In genomic region chr15:85710179-85710578, GRCm38 (mm10) we compare ENCODE assay signal across 8 mouse cellular contexts. TPM values are rescaled to one million over a fixed set of nuclear protein-coding genes. Genes with fewer than 3 reads are reported as not detected.
DNase-seq lines count a peak whose midpoint lies in the region; ATAC-seq lines count a peak whose summit lies in the region.

No protein-coding gene starts in this region.

- H3K4me2 ChIP-seq in kidney, embryonic 14.5 days (replicated peaks; ENCODE audit: low read depth, low read length), result no peak overlapping the region
- H3K4me2 ChIP-seq in liver, embryonic 13.5 days, result no peak overlapping the region
- H3K4me2 ChIP-seq in neural tube, embryonic 11.5 days (ENCODE audit: low read depth), result no peak overlapping the region

- H3K4me3 ChIP-seq in kidney, embryonic 14.5 days (ENCODE audit: low read length), result no peak overlapping the region
- no peak overlapping the region for H3K4me3 ChIP-seq in liver, embryonic 13.5 days (replicated peaks)
- no peak overlapping the region for H3K4me3 ChIP-seq in neural tube, embryonic 11.5 days (ENCODE audit: low read depth, low read length)

- no peaks in the 10 kb centered on the region for H3K9me3 ChIP-seq in kidney, embryonic 14.5 days (ENCODE audit: control insufficient read depth, low read length)
- no peaks in the 10 kb centered on the region for H3K9me3 ChIP-seq in liver, embryonic 13.5 days (replicated peaks)
- H3K9me3 ChIP-seq in neural tube, embryonic 11.5 days (ENCODE audit: control insufficient read depth, low read length), result no peaks in the 10 kb centered on the region

- peak; percentile 91 for DNase-seq in adrenal gland, postnatal 14 days
- peak; percentile 70 for DNase-seq in embryo, embryonic 9.5 days (ENCODE audit: extremely low spot score)
- peak; percentile 81 to 85 for DNase-seq in heart, adult 9 months (ENCODE audit: low spot score in 2 of 2)
- peak; percentile 38 for DNase-seq in liver, embryonic 13.5 days
- DNase-seq in neural tube, embryonic 11.5 days (ENCODE audit: low spot score), result peak; percentile 77
- DNase-seq in telencephalon, adult 2 months (ENCODE audit: low read depth, low spot score), result peak; percentile 42

- peak; percentile 75 for ATAC-seq in CD4-positive, CD25-positive, alpha-beta regulatory T cell, adult 4 months
- ATAC-seq in kidney, embryonic 14.5 days (ENCODE audit: low FRiP score, low TSS enrichment), result peak; percentile 51
- peak; percentile 29; the same call in 1 of the 2 replicates for ATAC-seq in liver, embryonic 13.5 days (ENCODE audit: low read depth)
- ATAC-seq in neural tube, embryonic 11.5 days (ENCODE audit: insufficient read depth, low FRiP score, low TSS enrichment), result no peak

- H3K9ac ChIP-seq in kidney, embryonic 14.5 days (ENCODE audit: low read depth, low read length), result no peak overlapping the region
- no peak overlapping the region for H3K9ac ChIP-seq in liver, embryonic 13.5 days
- H3K9ac ChIP-seq in neural tube, embryonic 11.5 days (ENCODE audit: low read length), result no peak overlapping the region

- H3K4me1 ChIP-seq in kidney, embryonic 14.5 days (ENCODE audit: control insufficient read depth, insufficient read depth, low read length), result peaks cover 7% of the 10 kb centered on the region; the same call in 1 of the 2 replicates
- peaks cover 6% of the 10 kb centered on the region; the same call in 1 of the 2 replicates for H3K4me1 ChIP-seq in liver, embryonic 13.5 days (replicated peaks)
- no peaks in the 10 kb centered on the region for H3K4me1 ChIP-seq in neural tube, embryonic 11.5 days (ENCODE audit: control insufficient read depth, insufficient read depth, low read length)

- no peaks in the 10 kb centered on the region for H3K27me3 ChIP-seq in kidney, embryonic 14.5 days (ENCODE audit: control insufficient read depth, insufficient read depth, low read length)
- no peaks in the 10 kb centered on the region for H3K27me3 ChIP-seq in liver, embryonic 13.5 days
- peaks cover 3% of the 10 kb centered on the region; the same call in 1 of the 2 replicates for H3K27me3 ChIP-seq in neural tube, embryonic 11.5 days (ENCODE audit: control insufficient read depth, insufficient read depth, low read length)

- WGBS in kidney, embryonic 14.5 days, result 5% methylated on average over 8 of the region's 8 CpGs
- 3% methylated on average over 5 of the region's 8 CpGs for WGBS in liver, embryonic 13.5 days (ENCODE audit: insufficient replicate concordance)
- 0% methylated on average over 3 of the region's 8 CpGs for WGBS in neural tube, embryonic 11.5 days

- peaks cover 11% of the 10 kb centered on the region; the same call in 1 of the 2 replicates for H3K36me3 ChIP-seq in kidney, embryonic 14.5 days (ENCODE audit: control insufficient read depth, insufficient read depth, low read length)
- H3K36me3 ChIP-seq in liver, embryonic 13.5 days, result no peaks in the 10 kb centered on the region
- no peaks in the 10 kb centered on the region for H3K36me3 ChIP-seq in neural tube, embryonic 11.5 days (ENCODE audit: control insufficient read depth, insufficient read depth, low read length)

- no peak overlapping the region; the same call in 1 of the 2 replicates for H3K27ac ChIP-seq in kidney, embryonic 14.5 days (ENCODE audit: low read depth, low read length)
- H3K27ac ChIP-seq in liver, embryonic 13.5 days, result no peak overlapping the region
- no peak overlapping the region for H3K27ac ChIP-seq in neural tube, embryonic 11.5 days (ENCODE audit: low read depth, low read length)

RNA-seq across cellular contexts. Expression of gene Ppara, which starts 24.6 kb away (rescaled TPM):
- polyA plus RNA-seq in CD4-positive, CD25-positive, alpha-beta regulatory T cell, adult 4 months (2017; shearing (Covaris generic)), result under 1 TPM in 1 of 2 experiments, not detected in 1; 0.20 TPM
- 63.3 and 84.9 TPM in 2 replicates for total RNA-seq in adrenal gland, postnatal 14 days (2021)
- 1.7 and 2.3 TPM in 2 replicates for polyA plus RNA-seq in kidney, embryonic 14.5 days (2014; fragmentation: Nextera tagmentation; extraction: Ambion mirVana)
- polyA plus RNA-seq in liver, embryonic 13.5 days (2015; fragmentation: Nextera tagmentation; extraction: Ambion mirVana), result 7.5 and 10.3 TPM in 2 replicates
- polyA plus RNA-seq in neural tube, embryonic 11.5 days (2014; fragmentation: Nextera tagmentation; extraction: Ambion mirVana), result 0.07 and 0.25 TPM in 2 replicates

Comparison
In these comparisons a context has a peak if more than half of its experiments do, and no peak if none do; other contexts are left out.
1. DNase-seq: peak in every context shown above with its lines; median percentile 91 in adrenal gland, postnatal 14 days; 83 in heart, adult 9 months; 77 in neural tube, embryonic 11.5 days; 70 in embryo, embryonic 9.5 days; 42 in telencephalon, adult 2 months; 38 in liver, embryonic 13.5 days.